Mouse (Mus musculus): ENCODE data around the gene Fmc1.
"Not testable (repeated sequence)": the region's sequence is repeated elsewhere in the genome, so short reads cannot be mapped to it uniquely, and the experiment has no call there.

Fmc1 gene

DNA sequence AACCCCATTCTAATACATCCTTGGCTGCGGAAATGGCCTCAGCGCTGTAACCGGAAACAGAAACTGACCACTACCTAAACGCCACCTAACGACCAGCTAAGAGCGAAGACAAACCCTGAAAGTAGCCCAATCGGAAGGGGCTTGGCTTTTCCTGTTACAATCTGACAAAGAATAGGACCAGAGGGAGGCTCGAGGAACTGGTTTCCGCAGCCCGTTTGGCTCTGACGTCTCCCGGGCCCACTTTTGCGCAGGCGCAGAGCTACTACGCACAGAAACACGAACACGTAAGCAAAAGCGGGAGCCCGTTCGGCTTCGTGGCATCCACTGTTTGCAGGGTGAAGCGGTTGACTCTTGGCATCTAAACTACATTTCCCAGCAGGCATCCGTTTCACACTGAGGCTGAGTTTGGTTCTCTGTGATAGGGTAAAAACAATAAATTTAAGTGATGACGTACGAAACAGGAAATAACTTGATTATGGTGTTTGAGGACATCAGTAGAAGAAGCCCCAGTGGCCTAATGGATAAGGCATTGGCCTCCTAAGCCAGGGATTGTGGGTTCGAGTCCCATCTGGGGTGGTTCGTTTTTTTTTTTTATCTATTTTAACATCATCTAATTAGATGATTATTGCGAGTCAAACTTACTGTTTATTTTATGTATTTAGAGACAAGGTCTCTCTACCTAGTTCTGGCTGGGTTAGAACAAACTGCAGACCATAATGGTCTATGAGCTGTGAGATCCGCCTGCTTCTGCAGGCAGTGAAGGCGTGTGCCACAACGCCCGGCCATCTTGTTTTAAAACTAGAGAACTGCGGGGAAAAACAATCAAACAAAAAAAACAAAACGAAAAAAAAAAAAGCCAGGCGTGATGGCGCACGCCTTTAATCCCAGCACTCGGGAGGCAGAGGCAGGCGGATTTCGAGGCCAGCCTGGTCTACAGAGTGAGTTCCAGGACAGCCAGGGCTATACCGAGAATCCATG lies at the start of gene Fmc1:
Gene Fmc1, plus strand, starts transcription at position 75 of the 978 bp plus-strand sequence.
- DNase-seq (ENCODE audit: inconsistent age in 2 of 2, low spot score in 1 of 2), result peak; percentile 99

DNA sequence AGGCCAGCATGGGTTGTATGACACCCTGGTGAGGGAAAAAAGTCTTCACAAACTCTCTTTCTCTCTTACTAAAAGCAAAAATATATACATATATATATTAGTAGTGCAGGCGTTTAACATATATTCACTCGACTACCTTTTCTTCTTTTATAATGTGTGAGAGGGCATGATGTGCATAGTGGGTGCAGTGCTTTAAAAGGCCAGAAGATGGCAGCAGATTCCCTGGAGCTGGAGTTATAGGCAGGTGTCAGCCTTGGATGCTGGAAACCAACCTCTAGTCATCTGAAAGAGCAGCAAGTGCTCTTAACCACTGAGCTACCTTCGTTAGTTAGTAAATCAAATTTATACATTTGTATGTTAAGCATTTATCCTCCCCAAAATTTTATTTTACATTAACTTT lies 40.8 kb upstream of the Fmc1 start:
- DNase-seq (ENCODE audit: inconsistent age in 2 of 2, low spot score in 1 of 2), result peak; percentile 25 to 79

DNA sequence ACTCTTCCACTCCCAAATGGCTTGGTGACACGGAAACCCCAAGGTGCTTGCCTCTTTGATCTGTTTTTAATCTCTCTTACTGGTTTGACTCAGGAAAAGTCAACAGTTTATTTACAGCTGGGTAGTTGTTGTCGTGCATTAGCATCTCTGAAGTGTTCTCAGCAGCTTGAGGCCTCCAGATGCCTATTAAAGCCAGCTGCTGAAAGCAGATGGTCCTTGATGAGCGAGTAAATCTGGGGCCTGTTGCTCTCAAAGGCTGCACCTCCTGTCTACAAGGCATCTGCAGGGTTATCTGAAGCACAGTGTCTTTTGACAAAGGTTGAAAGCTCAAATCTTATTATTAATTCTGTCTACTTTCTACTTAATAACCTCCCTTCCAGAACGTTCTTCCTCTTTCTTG lies 37.7 kb upstream of the Fmc1 start:
- no peak for DNase-seq (ENCODE audit: inconsistent age in 2 of 2, low spot score in 1 of 2)

DNA sequence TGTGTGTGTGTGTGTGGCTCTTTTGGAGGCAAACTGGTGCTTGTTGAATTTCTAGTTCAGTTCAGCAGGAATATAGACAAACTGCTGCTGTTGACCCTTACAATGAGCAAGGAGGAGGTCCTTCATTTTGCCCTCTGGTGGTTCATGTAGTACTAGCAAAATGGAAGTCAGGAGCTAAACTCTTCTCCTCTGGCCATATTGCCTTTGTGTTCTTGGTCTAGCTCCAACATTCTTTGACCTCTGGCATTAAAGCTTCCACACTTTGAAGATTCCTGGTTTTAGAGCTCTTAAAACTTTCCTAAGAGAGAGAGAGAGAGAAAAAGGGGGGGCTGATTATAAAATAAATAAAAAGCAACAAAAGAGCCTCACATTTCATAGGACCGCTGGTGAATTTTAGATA lies 21.2 kb upstream of the Fmc1 start:
- no peak for DNase-seq (ENCODE audit: inconsistent age in 2 of 2, low spot score in 1 of 2)

DNA sequence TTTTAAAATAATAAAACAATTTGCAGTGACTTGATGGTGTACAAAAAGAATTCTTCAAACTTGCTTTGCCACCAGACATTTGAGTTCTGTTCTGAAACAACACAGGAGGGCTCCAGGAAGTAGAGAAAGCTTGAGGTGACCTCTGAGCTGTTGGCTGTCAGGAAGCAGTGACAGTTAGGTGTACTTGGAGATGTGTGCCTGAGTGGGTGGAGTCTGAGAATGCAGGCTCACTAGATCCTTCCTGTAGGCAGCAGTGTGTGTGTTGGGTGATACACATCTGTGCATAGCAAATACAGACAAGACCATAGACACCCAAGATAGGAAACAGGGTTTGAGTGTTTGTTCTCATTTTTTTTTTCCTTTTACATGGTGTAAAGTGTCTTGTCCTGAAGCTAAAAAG lies 20.5 kb upstream of the Fmc1 start:
- DNase-seq (ENCODE audit: inconsistent age in 2 of 2, low spot score in 1 of 2), result no peak

DNA sequence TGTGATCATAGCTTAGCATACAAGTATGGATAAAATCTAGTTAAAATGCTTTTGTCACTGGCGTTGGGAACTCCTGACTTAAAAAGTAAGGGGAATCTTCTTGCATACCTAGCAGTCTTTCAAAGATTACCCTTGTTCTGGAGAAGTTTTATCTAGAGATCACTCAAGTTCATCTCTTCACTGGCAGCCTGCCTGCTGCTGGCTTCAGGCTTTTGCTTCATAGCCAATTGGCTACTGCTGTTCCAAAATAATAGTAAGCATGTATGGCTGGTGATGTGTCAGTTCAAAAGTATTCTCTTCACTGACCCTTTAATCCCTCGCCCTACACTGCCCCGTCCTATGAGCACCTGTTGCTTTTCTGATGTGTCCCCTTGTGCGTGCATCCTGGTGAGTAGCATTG lies 18.1 kb upstream of the Fmc1 start:
- DNase-seq (ENCODE audit: inconsistent age in 2 of 2, low spot score in 1 of 2), result no peak

DNA sequence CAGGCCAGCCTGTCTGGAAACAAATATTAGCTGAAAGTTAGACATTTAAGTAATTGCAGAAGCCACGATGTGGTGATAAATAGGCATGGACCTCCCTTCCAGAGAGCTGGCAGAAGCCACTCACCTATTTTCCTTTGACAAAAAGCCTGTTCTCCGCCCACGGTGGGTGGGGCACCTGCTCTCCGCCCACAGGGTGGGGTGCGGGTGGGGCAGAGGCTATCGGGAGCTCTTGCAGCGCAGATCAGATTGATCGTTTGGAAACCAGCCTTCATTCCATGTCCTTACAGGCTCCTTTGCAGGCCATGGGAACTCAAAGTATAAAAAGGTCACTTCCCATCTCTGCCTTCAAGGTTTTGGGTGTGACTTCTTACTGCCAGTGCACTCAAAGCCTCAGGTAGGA lies 9.5 kb upstream of the Fmc1 start:
- peak in 1 of 2 experiments; percentile 51 for DNase-seq (ENCODE audit: inconsistent age in 2 of 2, low spot score in 1 of 2)

DNA sequence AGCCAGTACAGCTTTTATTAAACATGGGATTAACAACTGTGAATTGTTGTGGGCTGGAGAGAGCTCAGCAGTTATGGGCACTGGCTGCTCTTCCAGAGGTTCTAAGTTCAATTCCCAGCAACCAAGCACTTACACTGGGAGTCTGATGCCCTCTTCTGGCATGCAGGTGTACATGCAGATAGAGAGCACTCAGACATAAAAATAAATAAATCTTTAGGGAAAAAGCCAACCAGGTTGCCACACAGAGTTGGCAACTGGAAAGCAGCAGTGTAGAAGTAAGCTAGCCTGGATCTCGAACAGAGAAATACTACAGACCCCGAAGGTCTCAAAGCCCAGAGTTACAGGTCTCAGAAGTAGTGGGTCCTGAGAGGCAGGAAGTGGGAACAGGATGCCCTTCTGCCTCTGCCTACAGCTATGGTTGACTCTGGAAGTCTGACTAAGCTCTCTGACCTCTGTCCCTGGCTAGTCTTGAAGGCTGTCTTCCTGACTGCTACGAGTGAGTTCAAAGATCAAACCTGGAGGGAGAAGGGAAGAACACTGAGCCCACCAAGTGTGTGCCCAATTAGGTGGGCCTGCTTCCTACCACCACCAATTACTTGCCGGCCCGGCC lies 2.0 kb upstream of the Fmc1 start:
- DNase-seq (ENCODE audit: inconsistent age in 2 of 2, low spot score in 1 of 2), result peak; percentile 42 to 79

DNA sequence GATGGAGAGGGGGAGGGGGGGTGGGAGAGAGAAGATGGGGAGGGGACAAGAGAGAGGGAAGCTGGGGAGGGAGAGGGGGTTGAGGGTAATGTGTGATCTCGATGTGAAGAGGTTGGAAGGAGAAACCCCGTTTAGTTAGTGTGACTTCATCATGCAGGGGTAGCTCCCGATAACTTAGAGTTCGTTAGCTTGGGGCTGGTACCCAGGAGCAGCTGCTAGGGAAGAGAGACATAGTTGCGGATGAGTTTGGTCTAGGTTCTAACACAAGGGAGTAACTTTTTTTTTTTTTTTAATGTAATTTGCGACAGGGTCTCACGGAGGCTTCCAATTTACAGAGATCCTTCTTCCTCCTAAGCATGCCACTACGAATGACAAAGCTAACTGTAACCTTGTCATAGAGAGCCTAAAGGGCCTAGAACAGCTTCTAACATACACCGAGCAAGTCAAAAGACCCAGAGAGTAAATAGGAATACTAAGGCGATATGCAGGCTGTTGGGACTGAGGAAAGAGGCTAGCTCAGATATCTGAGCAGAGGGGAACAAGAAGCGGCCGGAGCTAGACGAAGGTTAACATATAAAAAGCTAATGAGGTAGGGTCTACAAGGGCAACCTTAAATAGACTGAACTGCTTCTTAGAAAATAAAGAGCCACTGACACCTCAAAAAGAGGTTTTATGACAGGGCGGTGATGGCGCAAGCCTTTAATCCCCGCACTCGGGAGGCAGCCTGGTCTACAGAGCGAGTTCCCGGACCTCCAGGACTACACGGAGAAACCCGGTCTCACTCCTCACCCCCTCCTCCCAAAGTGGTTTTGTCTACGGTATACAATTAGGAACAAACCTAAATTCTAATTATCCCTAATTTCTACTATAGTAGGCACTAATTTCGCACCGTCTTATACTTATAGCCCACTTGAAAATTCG lies 542 bp upstream of the Fmc1 start:
- DNase-seq (ENCODE audit: inconsistent age in 2 of 2, low spot score in 1 of 2), result no peak

DNA sequence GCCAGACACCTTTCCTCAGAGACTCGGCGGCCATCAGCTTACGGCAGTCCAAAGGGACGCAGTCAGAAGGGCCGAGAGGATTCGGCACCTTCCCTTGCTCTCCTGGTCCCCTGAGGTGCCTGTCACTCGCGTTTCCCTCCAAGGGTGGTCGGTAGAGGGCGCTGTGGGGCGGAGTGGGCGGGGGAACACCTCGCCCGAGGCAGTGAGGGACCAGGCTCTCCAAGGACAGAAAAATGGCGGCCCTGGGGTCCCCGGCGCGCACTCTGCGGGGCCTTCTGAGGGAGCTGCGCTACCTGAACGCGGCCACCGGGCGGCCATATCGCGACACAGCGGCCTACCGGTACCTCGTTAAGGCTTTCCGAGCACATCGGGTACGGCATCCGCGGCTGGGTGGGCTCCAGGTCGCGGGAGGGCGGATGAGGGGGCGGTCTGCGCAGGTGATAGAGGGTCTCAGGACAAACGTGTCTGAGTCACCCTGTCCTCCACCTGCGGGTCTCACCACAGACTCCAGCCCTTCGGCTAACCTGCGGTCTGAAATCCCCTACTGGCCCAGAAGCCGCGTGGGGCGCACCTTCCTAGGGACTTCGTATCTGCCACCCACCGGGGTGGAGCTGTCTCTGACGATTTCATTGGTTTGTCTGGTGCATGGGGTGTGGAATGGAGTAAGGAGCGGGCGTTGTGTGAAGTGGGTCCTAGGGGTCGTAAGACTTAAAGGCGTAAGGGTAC lies 1.5 kb downstream of the Fmc1 start:
- peak; percentile 97 to 100 for DNase-seq (ENCODE audit: inconsistent age in 2 of 2, low spot score in 1 of 2)

DNA sequence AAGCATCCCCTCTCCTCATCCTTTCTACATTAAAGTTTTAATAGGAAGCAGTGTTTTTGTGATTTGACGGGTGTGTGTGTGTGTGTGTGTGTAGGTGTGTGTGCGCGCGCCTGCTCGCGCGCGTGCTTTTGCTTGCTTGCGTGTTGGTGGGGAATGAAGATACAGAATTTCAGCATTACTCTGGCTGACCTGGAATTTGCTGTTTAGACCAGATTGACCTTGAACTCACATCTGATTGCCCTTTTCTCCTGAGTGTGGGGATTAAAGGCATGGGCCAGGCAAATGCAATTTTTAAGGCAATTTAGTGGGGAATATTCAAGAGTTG lies 2.0 kb downstream of the Fmc1 start:
- no peak for DNase-seq (ENCODE audit: inconsistent age in 2 of 2, low spot score in 1 of 2)

DNA sequence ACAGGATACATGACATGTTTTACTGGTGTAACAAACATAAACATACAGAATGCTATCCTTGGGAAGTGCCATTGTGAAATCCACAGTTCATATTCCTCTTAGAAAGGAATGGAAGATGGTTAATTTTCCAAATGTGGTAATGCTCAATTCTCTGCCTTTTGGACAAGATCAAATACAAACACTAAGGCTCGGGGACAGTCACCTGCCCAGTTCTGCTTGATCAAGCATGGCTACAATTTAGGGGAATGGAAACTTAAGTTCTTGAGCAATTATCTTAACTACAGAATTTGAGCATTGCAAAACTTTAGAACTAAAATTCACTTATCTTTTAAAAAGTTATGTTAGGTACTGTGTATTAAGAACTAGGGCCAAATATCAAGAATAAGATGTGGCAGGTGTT lies 2.5 kb downstream of the Fmc1 start:
- DNase-seq (ENCODE audit: inconsistent age in 2 of 2, low spot score in 1 of 2), result no peak

DNA sequence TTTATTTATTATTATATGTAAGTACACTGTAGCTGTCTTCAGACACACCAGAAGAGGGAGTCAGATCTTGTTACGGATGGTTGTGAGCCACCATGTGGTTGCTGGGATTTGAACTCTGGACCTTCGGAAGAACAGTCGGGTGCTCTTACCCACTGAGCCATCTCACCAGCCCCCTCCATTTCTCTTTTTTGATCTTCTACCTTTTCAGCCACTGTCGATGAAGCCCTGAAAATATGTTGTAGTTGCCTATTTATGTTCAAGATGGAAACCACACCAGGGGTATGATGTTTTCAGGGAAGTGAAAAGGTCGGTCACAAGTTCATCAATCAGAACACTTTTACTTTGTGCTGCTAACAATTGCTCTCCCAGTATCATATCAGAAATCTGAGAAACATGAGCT lies 10.8 kb downstream of the Fmc1 start:
- DNase-seq (ENCODE audit: inconsistent age in 2 of 2, low spot score in 1 of 2), result not testable (repeated sequence)

DNA sequence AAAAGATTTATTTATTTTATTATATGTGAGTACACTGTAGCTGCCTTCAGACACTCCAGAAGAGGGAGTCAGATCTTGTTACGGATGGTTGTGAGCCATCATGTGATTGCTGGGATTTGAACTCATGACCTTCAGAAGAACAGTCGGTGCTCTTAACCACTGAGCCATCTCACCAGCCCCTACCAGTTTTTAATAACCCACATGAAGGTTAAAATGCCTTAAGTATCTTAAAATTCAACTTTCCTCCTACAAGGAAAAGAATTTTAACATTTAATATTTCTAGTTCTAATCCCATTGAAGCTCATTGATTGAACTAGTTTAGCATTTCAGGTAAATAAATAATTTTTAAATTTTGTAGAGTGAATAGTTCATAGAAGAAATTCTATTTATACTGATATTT lies 13.7 kb downstream of the Fmc1 start:
- not testable (repeated sequence) for DNase-seq (ENCODE audit: inconsistent age in 2 of 2, low spot score in 1 of 2)

DNA sequence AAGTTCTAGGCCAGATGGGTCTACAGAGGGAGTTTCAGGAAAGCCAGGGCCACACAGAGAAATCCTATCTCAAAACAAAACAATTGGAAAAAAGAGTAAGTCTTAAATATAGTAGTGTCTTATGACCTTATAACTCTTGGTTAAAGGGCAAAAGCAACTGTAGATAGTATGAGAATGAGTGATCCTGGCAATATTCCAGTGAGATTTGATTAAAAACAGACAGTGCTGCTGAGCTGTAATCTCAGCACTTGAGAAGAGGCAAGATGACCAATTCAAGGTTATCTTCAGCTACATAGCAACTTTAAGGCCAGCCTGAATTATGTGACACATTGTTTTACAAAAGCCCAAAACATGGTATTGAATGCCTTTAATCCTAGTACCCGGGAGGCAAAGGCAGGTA lies 14.4 kb downstream of the Fmc1 start:
- DNase-seq (ENCODE audit: inconsistent age in 2 of 2, low spot score in 1 of 2), result peak in 1 of 2 experiments; percentile 70

DNA sequence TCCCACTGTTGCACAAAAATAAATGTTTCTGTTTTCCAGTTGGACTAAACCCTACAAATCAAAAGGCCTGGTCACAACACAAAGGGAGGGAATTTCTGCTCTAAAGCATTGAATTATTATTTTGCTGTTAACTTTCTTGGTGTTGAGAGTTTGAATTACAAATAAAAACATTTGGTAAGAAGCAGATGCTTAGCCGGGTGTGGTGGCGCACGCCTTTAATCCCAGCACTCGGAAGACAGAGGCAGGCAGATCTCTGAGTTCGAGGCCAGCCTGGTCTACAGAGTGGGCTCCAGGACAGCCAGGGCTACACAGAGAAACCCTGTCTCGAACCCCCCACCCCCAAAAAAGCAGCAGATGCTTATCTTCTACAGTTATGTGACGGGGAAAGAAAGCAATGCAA lies 15.3 kb downstream of the Fmc1 start:
- peak in 1 of 2 experiments; percentile 34 for DNase-seq (ENCODE audit: inconsistent age in 2 of 2, low spot score in 1 of 2)

DNA sequence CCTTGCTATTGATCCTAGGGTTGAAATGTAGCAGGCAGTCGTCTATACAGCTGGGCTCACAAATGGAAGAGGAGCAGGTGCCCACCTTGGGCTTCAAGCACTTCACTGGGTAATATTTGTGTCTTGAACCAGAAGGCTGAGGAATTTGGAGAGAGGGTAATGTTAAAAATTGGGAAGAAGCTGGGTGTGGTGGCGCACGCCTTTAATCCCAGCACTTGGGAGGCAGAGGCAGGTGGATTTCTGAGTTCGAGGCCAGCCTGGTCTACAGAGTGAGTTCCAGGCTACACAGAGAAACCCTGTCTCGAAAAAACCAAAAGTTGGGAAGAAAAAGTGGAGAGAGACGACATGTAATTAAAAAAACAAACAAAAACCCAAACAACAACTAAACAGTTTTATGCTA lies 16.5 kb downstream of the Fmc1 start:
- peak in 1 of 2 experiments; percentile 60 for DNase-seq (ENCODE audit: inconsistent age in 2 of 2, low spot score in 1 of 2)

DNA sequence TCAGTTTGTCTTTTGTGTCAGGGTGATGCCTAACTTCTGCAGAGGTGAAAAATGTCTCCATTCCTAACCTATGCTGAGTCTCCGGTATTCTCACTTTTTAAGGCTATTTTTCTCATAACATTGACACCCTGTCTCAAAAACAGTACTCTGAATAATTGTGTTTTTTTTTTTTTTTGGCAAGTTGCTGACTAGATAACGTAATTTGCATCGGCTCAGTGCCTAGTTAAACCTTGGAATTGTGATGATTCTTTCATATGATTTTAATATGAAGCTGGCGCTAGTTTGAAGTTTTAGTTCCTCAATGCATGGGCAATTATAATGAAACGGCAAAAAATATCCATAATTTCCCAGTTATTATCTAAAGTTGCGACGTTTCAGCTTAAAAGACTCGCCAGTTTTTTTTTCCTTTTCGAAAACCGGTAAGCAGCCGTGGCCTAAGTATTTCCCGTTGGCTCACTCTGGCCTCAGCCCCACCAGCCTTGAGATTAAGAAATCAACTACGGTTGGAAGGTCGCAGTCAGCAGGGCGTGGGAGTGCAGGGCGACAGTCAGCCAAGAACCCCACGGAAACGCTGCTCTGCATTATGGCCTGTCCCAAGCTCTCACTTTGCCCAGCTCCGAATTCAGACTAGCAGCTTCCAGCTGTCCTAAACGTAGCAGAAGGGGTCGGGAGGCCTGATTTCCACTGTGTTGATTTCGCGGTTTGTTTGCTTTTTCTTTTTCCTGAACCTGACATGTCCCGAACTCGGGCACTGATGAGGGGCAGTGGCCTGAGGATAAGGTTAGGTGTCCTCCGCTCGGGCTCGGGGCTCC lies 17.2 kb downstream of the Fmc1 start:
- DNase-seq (ENCODE audit: inconsistent age in 2 of 2, low spot score in 1 of 2), result peak; percentile 85 to 97

DNA sequence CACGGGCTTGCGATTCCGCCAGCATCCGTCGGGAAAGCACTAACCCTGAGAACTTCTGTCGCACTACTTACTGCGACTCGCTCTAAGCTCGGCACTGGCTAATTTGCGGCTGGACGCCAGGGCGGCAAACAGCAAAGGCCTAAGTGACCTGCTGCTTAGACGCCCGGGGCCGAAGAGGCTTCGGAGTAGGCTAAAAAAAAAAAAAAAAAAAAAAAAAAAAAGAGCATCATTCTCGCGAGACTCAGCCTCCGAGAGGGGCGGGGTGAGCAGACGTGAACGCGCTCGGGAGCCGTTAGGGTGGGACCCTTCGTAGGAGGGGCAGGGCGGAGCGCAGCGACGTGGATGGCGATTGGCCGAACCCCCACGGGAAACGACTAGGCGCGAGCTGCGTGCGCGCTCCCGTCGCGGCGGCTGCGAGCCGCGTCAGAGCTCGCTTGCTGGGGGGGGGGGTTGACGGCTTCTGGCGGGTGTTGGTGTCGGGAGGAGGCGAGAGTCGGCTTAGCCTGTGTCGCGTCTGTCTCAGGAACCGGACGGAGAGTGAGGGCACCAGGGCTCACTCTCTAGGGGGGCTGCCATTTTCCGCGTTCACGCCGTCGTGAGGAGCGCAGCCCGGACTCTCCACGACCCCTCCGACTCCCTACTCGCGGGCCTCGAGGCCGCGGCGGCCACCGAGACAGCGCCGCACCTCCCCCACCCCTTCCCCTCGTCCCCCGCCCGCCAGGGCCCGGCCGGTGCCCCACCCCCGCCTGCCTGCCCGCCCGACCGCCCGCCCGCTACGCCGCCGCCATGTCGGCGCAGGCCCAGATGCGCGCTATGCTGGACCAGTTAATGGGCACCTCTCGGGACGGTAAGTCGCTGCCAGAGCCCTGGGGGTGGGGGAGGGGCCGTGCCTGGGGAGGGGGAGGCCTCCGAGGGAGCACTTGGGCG lies 18.0 kb downstream of the Fmc1 start, which contains the start of gene Luc7l2:
Gene Luc7l2, plus strand, starts transcription at position 273 of the 927 bp plus-strand sequence.
- DNase-seq (ENCODE audit: inconsistent age in 2 of 2, low spot score in 1 of 2), result peak; percentile 98
